Mouse (Mus musculus) liver, embryonic 14 days (tissue): Measurements from ENCODE around the gene Bbs10. TPM values are rescaled to one million over a fixed set of nuclear protein-coding genes. Genes with fewer than 3 reads are reported as not detected.

ENCODE experiments used
- polyA plus RNA-seq: library from polyadenylated mRNA; depleted of rRNA; stranded (reverse); fragments of >200 nt; gene quantifications from 2 replicates; pipeline ENCODE4 v1.2.3, GENCODE M21; 2012; rRNA removed

Bbs10 gene
- 1.2 and 1.3 TPM in 2 replicates for polyA plus RNA-seq

GRCm38 (mm10) chr10:111298140-111299098, at the start of gene Bbs10:
Gene Bbs10, plus strand, starts transcription at chr10:111298679.

Other genes starting within 250 kb of the Bbs10 start
- gene Osbpl8, start 133.9 kb upstream of the Bbs10 start, polyA plus RNA-seq: 6.0 and 7.7 TPM in 2 replicates
- gene Nap1l1, start 174.5 kb downstream of the Bbs10 start, polyA plus RNA-seq: 146 TPM in 2 replicates
- 1.9 and 2.3 TPM in 2 replicates for gene Phlda1, start 207.6 kb downstream of the Bbs10 start, polyA plus RNA-seq